Mouse (Mus musculus): ENCODE results near the gene Fbxw27. TPM values are rescaled to one million over a fixed set of nuclear protein-coding genes. Genes with fewer than 3 reads are reported as not detected.
"Not testable (repeated sequence)": the region's sequence is repeated elsewhere in the genome, so short reads cannot be mapped to it uniquely, and the experiment has no call there.

Gene Fbxw27
- polyA plus RNA-seq, 1 experiment from 2014 or later = not detected

DNA sequence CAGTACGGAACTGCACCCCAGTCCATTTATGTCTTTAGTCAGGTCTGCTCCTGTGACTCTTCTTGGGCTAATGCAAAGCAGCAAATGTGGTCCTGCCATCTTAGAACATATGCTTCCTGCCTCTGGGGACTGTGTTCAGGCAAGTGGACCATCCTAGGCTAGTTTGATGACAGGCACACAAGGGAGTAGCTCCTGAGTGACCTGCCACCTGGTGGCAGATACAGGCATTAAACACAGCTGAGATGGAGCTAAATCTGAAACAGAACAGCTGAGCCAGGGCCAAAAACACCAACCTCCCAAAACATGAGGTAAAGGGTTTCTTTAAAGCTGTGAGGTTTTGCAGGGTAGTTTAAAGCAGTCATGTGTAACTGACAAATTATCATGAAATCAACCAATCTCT is 7.6 kb upstream of the Fbxw27 start:
- Histone ChIP-seq H3K27me3 (no peaks in the 10 kb centered on the region), H3K9me3 (no peaks in the 10 kb centered on the region), H3K9ac (no peak overlapping the region), H3K36me3 (no peaks in the 10 kb centered on the region), H3K4me1 (no peaks in the 10 kb centered on the region), H3K4me3 (no peak overlapping the region), H3K4me2 (no peak overlapping the region), H3K27ac (no peak overlapping the region)
- no peak for ATAC-seq (ENCODE audit: insufficient number of reproducible peaks, low FRiP score, low TSS enrichment, low read depth)
- WGBS = 87% methylated on average over 1 of the region's 1 CpGs

DNA sequence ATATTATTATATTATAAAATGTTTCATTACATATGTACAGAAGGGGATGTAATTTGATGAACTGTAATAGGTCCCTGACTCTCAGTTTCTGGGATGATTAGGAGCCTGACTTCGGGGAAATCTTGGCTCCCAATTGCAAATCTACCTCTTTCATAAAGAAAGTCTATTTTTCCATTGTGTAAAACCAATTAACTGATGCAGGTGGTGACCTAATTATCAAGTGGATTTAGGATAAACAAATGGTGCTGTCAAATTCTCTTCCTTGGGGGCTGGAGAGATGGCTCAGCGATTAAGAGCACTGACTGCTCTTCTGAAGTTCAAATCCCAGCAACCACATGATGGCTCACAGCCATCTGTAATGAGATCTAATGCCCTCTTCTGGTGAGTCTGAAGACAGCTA is 5.3 kb upstream of the Fbxw27 start:
- H3K4me3 ChIP-seq = no peak overlapping the region
- no peak overlapping the region for H3K4me2 ChIP-seq
- 73% methylated on average over 2 of the region's 2 CpGs for WGBS
- ATAC-seq (ENCODE audit: insufficient number of reproducible peaks, low FRiP score, low TSS enrichment, low read depth) = no peak
- no peaks in the 10 kb centered on the region for H3K36me3 ChIP-seq
- no peak overlapping the region for H3K9ac ChIP-seq
- H3K27ac ChIP-seq = no peak overlapping the region
- H3K4me1 ChIP-seq = no peaks in the 10 kb centered on the region
- no peaks in the 10 kb centered on the region for H3K27me3 ChIP-seq
- no peaks in the 10 kb centered on the region for H3K9me3 ChIP-seq

DNA sequence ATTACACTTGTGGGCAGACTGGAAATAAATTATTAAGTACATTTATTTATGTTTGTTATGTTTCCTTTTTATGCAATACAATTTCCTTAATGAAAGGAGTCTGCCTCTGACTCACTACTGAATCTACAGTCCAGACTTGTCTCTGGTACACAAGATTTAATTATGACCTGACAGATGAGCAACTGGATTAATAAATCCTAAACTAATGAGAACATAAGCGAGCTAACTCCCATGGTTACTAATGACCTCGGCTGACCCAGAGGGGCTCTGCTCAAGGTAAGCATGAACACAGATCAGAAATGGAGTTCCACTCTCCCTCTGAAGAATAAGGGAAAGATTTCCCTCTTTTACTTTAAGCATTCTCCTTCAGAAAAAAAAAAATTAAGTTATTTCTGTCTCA is 4.8 kb upstream of the Fbxw27 start:
- H3K9ac ChIP-seq = no peak overlapping the region
- no peak overlapping the region for H3K4me2 ChIP-seq
- H3K4me3 ChIP-seq = no peak overlapping the region
- H3K4me1 ChIP-seq = no peaks in the 10 kb centered on the region
- H3K27me3 ChIP-seq = no peaks in the 10 kb centered on the region
- no peak overlapping the region for H3K27ac ChIP-seq
- WGBS = 63% methylated on average over 2 of the region's 2 CpGs
- no peaks in the 10 kb centered on the region for H3K36me3 ChIP-seq
- H3K9me3 ChIP-seq = no peaks in the 10 kb centered on the region
- ATAC-seq (ENCODE audit: insufficient number of reproducible peaks, low FRiP score, low TSS enrichment, low read depth) = no peak

- not testable (repeated sequence) for H3K36me3 ChIP-seq; H3K27ac ChIP-seq; H3K4me3 ChIP-seq; H3K9ac ChIP-seq; H3K4me2 ChIP-seq; H3K27me3 ChIP-seq; H3K9me3 ChIP-seq; ATAC-seq (ENCODE audit: insufficient number of reproducible peaks, low FRiP score, low TSS enrichment, low read depth); H3K4me1 ChIP-seq
- WGBS = 70% methylated on average over 1 of the region's 1 CpGs
Observed at GRCm38 (mm10) chr9:109766841-109767240, 23.6 kb downstream of the Fbxw27 start.

DNA sequence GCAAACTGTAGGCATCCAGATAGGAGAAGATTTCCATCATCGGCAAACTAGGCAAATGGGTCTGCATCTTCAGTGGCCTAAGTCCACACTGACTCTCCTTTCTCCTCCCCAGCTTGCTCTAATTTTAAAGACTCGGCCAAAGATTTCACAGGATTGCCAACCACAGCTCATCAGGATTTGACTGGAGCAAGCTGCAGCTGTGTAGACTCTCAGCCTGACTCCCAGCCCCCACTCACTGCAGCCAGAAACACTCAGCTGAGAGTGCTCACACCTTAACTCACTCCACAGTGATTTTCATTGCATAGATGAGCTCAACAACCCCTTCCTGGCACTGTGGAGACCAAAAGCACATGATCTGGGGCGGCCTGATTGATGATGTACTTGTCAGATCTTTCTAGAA is 44.5 kb downstream of the Fbxw27 start, which contains the start of gene Fbxw26:
Gene Fbxw26 (minus strand): TSS at position 101 of the 400 bp plus-strand sequence.
- H3K4me2 ChIP-seq; H3K4me3 ChIP-seq; H3K27ac ChIP-seq; H3K36me3 ChIP-seq; H3K27me3 ChIP-seq; H3K4me1 ChIP-seq; H3K9ac ChIP-seq; ATAC-seq (ENCODE audit: insufficient number of reproducible peaks, low FRiP score, low TSS enrichment, low read depth); H3K9me3 ChIP-seq: not testable (repeated sequence)
- WGBS = 77% methylated on average over 3 of the region's 3 CpGs

Other genes starting within 250 kb of the Fbxw27 start
- gene Fbxw15, start 222.4 kb downstream of the Fbxw27 start, polyA plus RNA-seq (2015; fragmentation: Nextera tagmentation; extraction: Ambion mirVana) = not detected in 2 replicates
- gene Fbxw24, start 164.6 kb downstream of the Fbxw27 start, polyA plus RNA-seq (2015; fragmentation: Nextera tagmentation; extraction: Ambion mirVana) = not detected in 2 replicates
- not detected in 2 replicates for gene Fbxw25, start 126.0 kb downstream of the Fbxw27 start, polyA plus RNA-seq (2015; fragmentation: Nextera tagmentation; extraction: Ambion mirVana)
- not detected in 2 replicates for gene Fbxw18, start 88.0 kb downstream of the Fbxw27 start, polyA plus RNA-seq (2015; fragmentation: Nextera tagmentation; extraction: Ambion mirVana)
- not detected in 2 replicates for gene Fbxw26, start 44.6 kb downstream of the Fbxw27 start, polyA plus RNA-seq (2015; fragmentation: Nextera tagmentation; extraction: Ambion mirVana)
- gene Spink8, start 21.6 kb upstream of the Fbxw27 start, polyA plus RNA-seq (2015; fragmentation: Nextera tagmentation; extraction: Ambion mirVana) = 1.6 and 2.2 TPM in 2 replicates
- gene Nme6, start 42.1 kb upstream of the Fbxw27 start, polyA plus RNA-seq (2015; fragmentation: Nextera tagmentation; extraction: Ambion mirVana) = 55.9 and 58.3 TPM in 2 replicates
- gene Camp, start 58.9 kb upstream of the Fbxw27 start, polyA plus RNA-seq (2015; fragmentation: Nextera tagmentation; extraction: Ambion mirVana) = 2.8 and 3.3 TPM in 2 replicates
- gene Cdc25a, start 84.9 kb upstream of the Fbxw27 start, polyA plus RNA-seq (2015; fragmentation: Nextera tagmentation; extraction: Ambion mirVana) = 25.4 and 27.1 TPM in 2 replicates
- 67.1 and 80.0 TPM in 2 replicates for gene Map4, start 140.8 kb upstream of the Fbxw27 start, polyA plus RNA-seq (2015; fragmentation: Nextera tagmentation; extraction: Ambion mirVana)